Mouse (Mus musculus) layer of hippocampus, adult 2 months (tissue): ENCODE measurements around the gene Tmtc2. TPM values are rescaled to one million over a fixed set of nuclear protein-coding genes. Genes with fewer than 3 reads are reported as not detected.

Experiments used
- DNase-seq, 2 experiments: peaks; one replicate each; pipeline ENCODE4 v3.0.0; 2022; ENCODE audit warnings: low spot score in 2 of 2
- H3K27ac ChIP-seq: fragments of 200-600 bp; 2 replicates; pipeline ENCODE4 v1.8.1; 2022
- H3K4me3 ChIP-seq: fragments of 200-600 bp; 2 replicates; pipeline ENCODE4 v1.8.1; 2022; ENCODE audit warnings: mild to moderate bottlenecking
- CTCF ChIP-seq: fragments of 200-600 bp; conservative IDR thresholded peaks from 2 replicates; pipeline ENCODE4 v1.8.1; 2022; ENCODE audit warnings: antibody characterized with exemption, mild to moderate bottlenecking, moderate library complexity
- total RNA-seq, 2 experiments: library from RNA; stranded (reverse); gene quantifications; 2 replicates each; pipeline ENCODE4 v1.2.3; 2021

Gene Tmtc2
- total RNA-seq, 2 experiments from 2014 or later, result 10.2 to 12.0 TPM

DNA sequence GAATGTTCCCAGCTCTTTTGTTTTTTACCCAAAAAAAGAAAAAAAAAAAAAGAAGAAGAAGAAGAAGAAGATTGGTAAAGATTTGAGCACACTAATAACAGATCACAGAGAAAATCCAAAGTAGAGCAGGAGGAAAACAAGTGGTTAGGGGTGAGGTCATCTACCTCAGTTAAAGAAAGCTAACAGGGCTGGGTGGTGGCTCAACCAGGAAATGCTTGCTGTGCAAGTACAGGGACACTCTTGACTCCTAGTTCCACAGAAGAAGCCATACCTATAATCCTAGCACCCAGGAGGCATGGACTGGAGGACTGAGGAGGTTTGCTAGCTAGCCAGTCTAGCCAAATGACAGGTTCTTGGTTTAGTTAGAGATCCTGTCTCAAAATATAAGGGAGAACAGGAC lies 38.4 kb downstream of the Tmtc2 start:
- no peak overlapping the region for H3K27ac ChIP-seq
- TF ChIP-seq CTCF, result no peak
- DNase-seq, result no peak
- H3K4me3 ChIP-seq, result no peak overlapping the region

DNA sequence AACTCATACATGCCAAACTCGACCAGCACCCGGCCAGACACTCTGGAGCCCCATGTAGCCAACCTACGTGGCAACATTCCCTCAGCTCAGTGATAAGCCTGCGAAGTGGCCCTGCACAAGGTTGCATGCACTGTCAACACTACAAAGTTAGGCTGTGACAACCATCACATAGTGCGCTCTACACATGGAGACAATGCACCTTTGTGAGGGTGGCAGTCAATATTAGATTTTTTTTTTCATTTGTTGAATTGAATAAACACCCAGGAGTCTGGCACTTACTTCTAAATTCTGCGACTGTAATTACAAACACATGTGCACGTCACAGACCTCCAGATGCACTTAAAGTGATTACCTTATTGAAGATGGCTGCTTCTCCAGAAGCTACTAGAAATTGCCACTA lies 41.5 kb downstream of the Tmtc2 start:
- H3K27ac ChIP-seq, result no peak overlapping the region
- no peak for TF ChIP-seq CTCF
- no peak overlapping the region for H3K4me3 ChIP-seq
- DNase-seq, result no peak

GRCm38 (mm10) chr10:105532019-105532525 lies 42.2 kb downstream of the Tmtc2 start:
- no peak for TF ChIP-seq CTCF
- no peak overlapping the region for H3K27ac ChIP-seq
- DNase-seq, result no peak
- no peak overlapping the region for H3K4me3 ChIP-seq

GRCm38 (mm10) chr10:105531080-105531894 lies 43.0 kb downstream of the Tmtc2 start:
- no peak for TF ChIP-seq CTCF
- DNase-seq, result no peak
- Histone ChIP-seq H3K27ac (no peak overlapping the region), H3K4me3 (no peak overlapping the region)

GRCm38 (mm10) chr10:105523405-105524088 lies 50.7 kb downstream of the Tmtc2 start:
- DNase-seq, result no peak
- no peak for TF ChIP-seq CTCF
- Histone ChIP-seq H3K4me3 (no peak overlapping the region), H3K27ac (no peak overlapping the region)

GRCm38 (mm10) chr10:105522431-105522830 lies 51.8 kb downstream of the Tmtc2 start:
- H3K27ac ChIP-seq, result no peak overlapping the region
- TF ChIP-seq CTCF, result peak; percentile 46
- DNase-seq, result no peak
- H3K4me3 ChIP-seq, result no peak overlapping the region

- no peak overlapping the region for H3K27ac ChIP-seq
- H3K4me3 ChIP-seq, result no peak overlapping the region
- DNase-seq, result no peak
- TF ChIP-seq CTCF, result no peak
Observed at GRCm38 (mm10) chr10:105519154-105519806, 55.0 kb downstream of the Tmtc2 start.

GRCm38 (mm10) chr10:105518144-105518543 lies 56.1 kb downstream of the Tmtc2 start:
- Histone ChIP-seq H3K27ac (no peak overlapping the region), H3K4me3 (no peak overlapping the region)
- no peak for TF ChIP-seq CTCF
- DNase-seq, result no peak

DNA sequence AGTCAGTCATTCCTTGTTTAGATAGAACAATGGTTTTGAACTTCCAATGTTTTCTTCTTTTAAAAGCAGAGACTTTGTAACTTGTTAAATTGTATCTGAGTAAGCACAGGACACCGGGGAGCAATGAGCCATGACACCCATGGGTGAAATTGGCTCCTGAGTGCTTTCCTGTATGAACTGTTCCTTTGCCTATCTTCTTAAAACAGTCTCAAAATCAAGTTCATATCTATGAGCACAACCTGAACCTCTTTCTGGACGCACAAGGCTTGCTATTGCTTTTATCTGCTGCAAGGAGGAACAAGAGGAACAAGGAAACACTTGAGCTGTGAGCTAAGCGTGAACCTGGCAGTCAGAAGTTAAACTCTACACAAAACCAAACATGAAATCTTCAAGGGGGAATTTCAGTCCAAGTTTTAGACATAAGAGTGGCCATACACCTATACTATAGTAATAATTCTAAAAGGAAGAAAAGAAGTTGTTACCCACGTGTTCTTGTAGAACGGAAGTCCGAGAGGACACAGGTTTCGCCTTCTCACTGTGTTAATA lies 60.4 kb downstream of the Tmtc2 start:
- no peak for TF ChIP-seq CTCF
- no peak for DNase-seq
- Histone ChIP-seq H3K27ac (no peak overlapping the region), H3K4me3 (no peak overlapping the region)

DNA sequence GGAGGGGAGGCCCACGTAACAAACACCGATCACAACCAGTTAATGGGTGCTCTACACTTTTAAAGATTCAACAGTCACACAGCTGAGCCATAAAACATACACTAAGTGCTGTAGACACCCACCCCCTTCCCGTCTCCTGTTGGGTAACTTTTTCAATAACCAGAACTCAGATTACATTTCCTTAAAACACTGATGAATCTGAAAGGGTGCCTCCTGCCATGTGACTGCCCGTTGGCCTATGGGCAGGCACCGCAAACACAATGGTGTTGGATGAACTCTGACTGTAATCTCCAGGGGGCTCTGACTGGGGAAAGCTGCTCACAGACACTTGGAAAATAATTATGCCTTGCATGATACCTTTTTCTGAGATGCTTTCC lies 64.4 kb downstream of the Tmtc2 start:
- no peak overlapping the region for H3K4me3 ChIP-seq

DNA sequence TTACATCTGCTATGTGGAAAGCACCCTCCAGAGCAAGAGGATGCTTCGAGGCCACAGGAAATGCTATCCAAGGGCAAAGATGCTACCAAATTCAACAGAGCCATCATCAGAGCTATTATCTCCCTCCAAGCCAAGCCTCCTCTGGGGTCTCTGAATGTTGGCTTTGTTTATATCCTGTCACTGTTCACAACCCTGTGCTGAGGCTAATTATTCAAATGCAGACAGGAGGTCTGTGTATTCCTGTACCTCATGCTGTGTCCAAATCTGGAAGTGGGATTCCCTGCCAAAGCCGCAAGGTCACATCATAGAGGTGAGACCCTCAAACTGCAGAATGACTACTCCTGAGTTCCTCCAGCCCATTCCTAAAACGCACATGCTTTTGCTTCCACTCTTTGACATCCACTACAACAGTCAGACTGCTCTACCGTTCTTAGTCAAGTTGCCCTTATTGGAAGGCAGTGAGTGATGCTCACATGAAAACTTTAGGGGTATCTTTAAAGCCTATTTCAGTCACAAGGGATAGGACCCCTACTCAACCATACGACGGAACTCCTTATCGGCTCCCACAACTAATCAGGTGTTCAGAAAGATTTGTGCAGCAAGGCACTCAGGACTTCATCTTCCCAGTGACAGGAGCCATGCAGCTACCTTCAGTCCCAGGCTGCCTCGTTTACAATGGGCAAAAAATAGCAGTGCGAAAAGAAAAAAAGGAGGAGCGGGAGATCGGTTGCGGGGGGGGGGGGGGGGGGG lies 64.9 kb downstream of the Tmtc2 start:
- Histone ChIP-seq H3K27ac (no peak overlapping the region), H3K4me3 (no peak overlapping the region)
- TF ChIP-seq CTCF, result no peak
- DNase-seq, result no peak

More for the DNA sequence above, 64.4 kb downstream of the Tmtc2 start:
- no peak for DNase-seq
- H3K27ac ChIP-seq, result no peak overlapping the region
- no peak for TF ChIP-seq CTCF
